Mouse (Mus musculus) MEL (cell line): ENCODE measurements around the gene D030056L22Rik. TPM values are rescaled to one million over a fixed set of nuclear protein-coding genes. Genes with fewer than 3 reads are reported as not detected.

Experiments
- DNase-seq: peaks from one replicate; pipeline ENCODE4 v3.0.0; 2011; ENCODE audit warnings: low read depth, low spot score
- H3K27ac ChIP-seq: 2 replicates; pipeline ENCODE4 v1.5.1; 2012; ENCODE audit warnings: low read depth, mild to moderate bottlenecking, control low read depth, low read length, moderate library complexity; ENCODE audit not compliant: control insufficient read depth
- H3K27me3 ChIP-seq, 2 experiments: fragments of 150-350 bp in 1 of 2; sonication (generic) in 1 of 2; 2 replicates each; pipeline ENCODE4 v1.6.1; 2012; ENCODE audit warnings: low read length in 2 of 2, mild to moderate bottlenecking in 2 of 2, improper control_type of control experiment in 1 of 2, moderate library complexity in 1 of 2; ENCODE audit not compliant: insufficient read depth in 2 of 2, control insufficient read depth in 1 of 2
- H3K36me3 ChIP-seq, 2 experiments: 2 replicates each; pipeline ENCODE4 v1.6.1; 2012 to 2014; ENCODE audit warnings: low read length in 2 of 2, improper control_type of control experiment in 1 of 2, inconsistent platforms in 1 of 2, mild to moderate bottlenecking in 1 of 2; ENCODE audit not compliant: insufficient read depth in 2 of 2, control insufficient read depth in 1 of 2
- H3K4me1 ChIP-seq, 2 experiments: fragments of 150-350 bp in 1 of 2; sonication (generic) in 1 of 2; 2 replicates each; pipeline ENCODE4 v1.6.1; 2012; ENCODE audit warnings: low read length in 2 of 2, improper control_type of control experiment in 1 of 2, mild to moderate bottlenecking in 1 of 2; ENCODE audit not compliant: insufficient read depth in 2 of 2, control insufficient read depth in 1 of 2
- H3K4me3 ChIP-seq, 2 experiments: fragments of 150-350 bp in 1 of 2; sonication (generic) in 1 of 2; 2 replicates each; pipeline ENCODE4 v1.5.1; 2012; ENCODE audit warnings: low read depth in 2 of 2, low read length in 2 of 2, mild to moderate bottlenecking in 2 of 2, moderate library complexity in 2 of 2, control low read depth in 1 of 2, improper control_type of control experiment in 1 of 2; ENCODE audit not compliant: control insufficient read depth in 1 of 2, insufficient read depth in 1 of 2
- H3K79me2 ChIP-seq: 2 replicates; pipeline ENCODE4 v1.6.1; 2012; ENCODE audit warnings: mild to moderate bottlenecking, low read length, moderate library complexity; ENCODE audit not compliant: control insufficient read depth, poor library complexity, insufficient read depth
- H3K9ac ChIP-seq: 2 replicates; pipeline ENCODE4 v1.6.1; 2012; ENCODE audit warnings: low read depth, mild to moderate bottlenecking, control low read depth, low read length, moderate library complexity; ENCODE audit not compliant: control insufficient read depth, poor library complexity, severe bottlenecking
- H3K9me3 ChIP-seq: fragments of 150-350 bp; sonication (generic); replicated peaks from 2 replicates; pipeline ENCODE4 v1.6.1; 2012; ENCODE audit warnings: mild to moderate bottlenecking, low read length, improper control_type of control experiment, moderate library complexity; ENCODE audit not compliant: insufficient read depth
- BHLHE40 ChIP-seq: IDR thresholded peaks from 2 replicates; pipeline ENCODE4 v1.6.1; 2012; ENCODE audit warnings: low read depth, mild to moderate bottlenecking, inconsistent platforms, low read length, improper control_type of control experiment, borderline replicate concordance
- CHD1 ChIP-seq: IDR thresholded peaks from 2 replicates; pipeline ENCODE4 v1.6.1; 2012; ENCODE audit warnings: low read depth, mild to moderate bottlenecking, inconsistent platforms, low read length, improper control_type of control experiment
- CHD2 ChIP-seq: IDR thresholded peaks from 2 replicates; pipeline ENCODE4 v1.6.1; 2011; ENCODE audit warnings: low read length, improper control_type of control experiment
- CTCF ChIP-seq, 3 experiments: IDR thresholded peaks in 2 of 3; conservative IDR thresholded peaks in 1 of 3; 2 replicates each; pipeline ENCODE4 v1.5.1; 2011 to 2012; ENCODE audit warnings: low read length in 3 of 3, low read depth in 2 of 3, mild to moderate bottlenecking in 2 of 3, improper control_type of control experiment in 1 of 3, inconsistent platforms in 1 of 3, mixed read lengths in 1 of 3, moderate library complexity in 1 of 3; ENCODE audit not compliant: control insufficient read depth in 1 of 3, insufficient read depth in 1 of 3, poor library complexity in 1 of 3, severe bottlenecking in 1 of 3
- ELF1 ChIP-seq: IDR thresholded peaks from 2 replicates; pipeline ENCODE4 v1.6.1; 2014; ENCODE audit warnings: low read depth, mild to moderate bottlenecking, inconsistent platforms, low read length, improper control_type of control experiment, moderate library complexity
- EP300 ChIP-seq, 2 experiments: IDR thresholded peaks; 2 replicates each; pipeline ENCODE4 v1.6.1; 2011; ENCODE audit warnings: improper control_type of control experiment in 2 of 2, low read length in 2 of 2, low read depth in 1 of 2, mild to moderate bottlenecking in 1 of 2
- ETS1 ChIP-seq: IDR thresholded peaks from 2 replicates; pipeline ENCODE4 v1.6.1; 2012; ENCODE audit warnings: low read depth, mild to moderate bottlenecking, inconsistent platforms, low read length, improper control_type of control experiment, moderate library complexity
- GABPA ChIP-seq: IDR thresholded peaks from 2 replicates; pipeline ENCODE4 v1.6.1; 2012; ENCODE audit warnings: low read depth, mild to moderate bottlenecking, inconsistent platforms, low read length, improper control_type of control experiment, moderate library complexity
- GATA1 ChIP-seq: IDR thresholded peaks from 2 replicates; pipeline ENCODE4 v1.6.1; 2011; ENCODE audit warnings: low read depth, low read length, improper control_type of control experiment
- HCFC1 ChIP-seq: IDR thresholded peaks from 2 replicates; pipeline ENCODE4 v1.6.1; 2012; ENCODE audit warnings: low read depth, mild to moderate bottlenecking, inconsistent platforms, low read length, improper control_type of control experiment, moderate library complexity
- JUND ChIP-seq: IDR thresholded peaks from 2 replicates; pipeline ENCODE4 v1.6.1; 2011; ENCODE audit warnings: low read depth, mild to moderate bottlenecking, improper control_type of control experiment, low read length
- KAT2A ChIP-seq: conservative IDR thresholded peaks from 2 replicates; pipeline ENCODE4 v1.6.1; 2012; ENCODE audit warnings: low read depth, low read length, improper control_type of control experiment, inconsistent platforms
- MAFK ChIP-seq: IDR thresholded peaks from 2 replicates; pipeline ENCODE4 v1.6.1; 2011; ENCODE audit warnings: low read depth, mild to moderate bottlenecking, low read length, improper control_type of control experiment, borderline replicate concordance
- MAZ ChIP-seq: IDR thresholded peaks from 2 replicates; pipeline ENCODE4 v1.6.1; 2012; ENCODE audit warnings: low read depth, mild to moderate bottlenecking, inconsistent platforms, low read length, improper control_type of control experiment
- MEF2A ChIP-seq: IDR thresholded peaks from 2 replicates; pipeline ENCODE4 v1.6.1; 2014; ENCODE audit warnings: low read depth, mild to moderate bottlenecking, inconsistent platforms, low read length, improper control_type of control experiment; ENCODE audit not compliant: poor library complexity, insufficient replicate concordance, severe bottlenecking; ENCODE audit errors: extremely low read depth
- MXI1 ChIP-seq: IDR thresholded peaks from 2 replicates; pipeline ENCODE4 v1.6.1; 2011; ENCODE audit warnings: mild to moderate bottlenecking, low read depth, low read length, improper control_type of control experiment
- MYB ChIP-seq: IDR thresholded peaks from 2 replicates; pipeline ENCODE4 v1.6.1; 2011; ENCODE audit warnings: mild to moderate bottlenecking, low read depth, low read length, improper control_type of control experiment
- NELFE ChIP-seq: IDR thresholded peaks from 2 replicates; pipeline ENCODE4 v1.6.1; 2011; ENCODE audit warnings: low read depth, low read length, improper control_type of control experiment
- NRF1 ChIP-seq: IDR thresholded peaks from 2 replicates; pipeline ENCODE4 v1.6.1; 2014; ENCODE audit warnings: low read depth, mild to moderate bottlenecking, inconsistent platforms, low read length, improper control_type of control experiment, moderate library complexity; ENCODE audit not compliant: poor library complexity, insufficient read depth, severe bottlenecking
- POLR2A ChIP-seq, 2 experiments: IDR thresholded peaks; 2 replicates each; pipeline ENCODE4 v1.6.1; 2011 to 2012; ENCODE audit warnings: low read length in 2 of 2, mild to moderate bottlenecking in 2 of 2, control low read depth in 1 of 2, improper control_type of control experiment in 1 of 2, low read depth in 1 of 2, moderate library complexity in 1 of 2; ENCODE audit not compliant: control insufficient read depth in 1 of 2, insufficient read depth in 1 of 2, poor library complexity in 1 of 2
- POLR2AphosphoS2 ChIP-seq: IDR thresholded peaks from 2 replicates; pipeline ENCODE4 v1.6.1; 2011; ENCODE audit warnings: low read length, improper control_type of control experiment
- POLR2AphosphoS5 ChIP-seq: IDR thresholded peaks from 2 replicates; pipeline ENCODE4 v1.6.1; 2012; ENCODE audit warnings: low read depth, borderline replicate concordance, mild to moderate bottlenecking, inconsistent platforms, low read length, moderate library complexity, mixed read lengths
- RAD21 ChIP-seq: IDR thresholded peaks from 2 replicates; pipeline ENCODE4 v1.6.1; 2011; ENCODE audit warnings: mild to moderate bottlenecking, low read depth, low read length, improper control_type of control experiment
- RCOR1 ChIP-seq: IDR thresholded peaks from 2 replicates; pipeline ENCODE4 v1.6.1; 2012; ENCODE audit warnings: low read depth, mild to moderate bottlenecking, inconsistent platforms, low read length, improper control_type of control experiment
- SMC3 ChIP-seq: IDR thresholded peaks from 2 replicates; pipeline ENCODE4 v1.6.1; 2011; ENCODE audit warnings: low read depth, low read length, improper control_type of control experiment
- TAL1 ChIP-seq: IDR thresholded peaks from 2 replicates; pipeline ENCODE4 v1.6.1; 2012; ENCODE audit warnings: mild to moderate bottlenecking, inconsistent platforms, low read length, moderate library complexity, mixed read lengths
- TBP ChIP-seq: IDR thresholded peaks from 2 replicates; pipeline ENCODE4 v1.8.0; 2011; ENCODE audit warnings: low read depth, low read length, improper control_type of control experiment
- TCF12 ChIP-seq: IDR thresholded peaks from 2 replicates; pipeline ENCODE4 v1.6.1; 2014; ENCODE audit warnings: low read depth, mild to moderate bottlenecking, inconsistent platforms, low read length, improper control_type of control experiment, moderate library complexity
- UBTF ChIP-seq: IDR thresholded peaks from 2 replicates; pipeline ENCODE4 v1.6.1; 2012; ENCODE audit warnings: low read depth, mild to moderate bottlenecking, inconsistent platforms, low read length, improper control_type of control experiment, moderate library complexity, borderline replicate concordance; ENCODE audit not compliant: insufficient read depth
- USF1 ChIP-seq: IDR thresholded peaks from 2 replicates; pipeline ENCODE4 v1.6.1; 2014; ENCODE audit warnings: low read depth, mild to moderate bottlenecking, inconsistent platforms, low read length, improper control_type of control experiment, moderate library complexity
- ZKSCAN1 ChIP-seq: IDR thresholded peaks from 2 replicates; pipeline ENCODE4 v1.6.1; 2012; ENCODE audit warnings: low read depth, mild to moderate bottlenecking, inconsistent platforms, low read length, improper control_type of control experiment, moderate library complexity
- ZMIZ1 ChIP-seq: IDR thresholded peaks from 2 replicates; pipeline ENCODE4 v1.6.1; 2012; ENCODE audit warnings: low read depth, mild to moderate bottlenecking, inconsistent platforms, low read length, improper control_type of control experiment, moderate library complexity
- ZNF384 ChIP-seq: IDR thresholded peaks from 2 replicates; pipeline ENCODE4 v1.6.1; 2012; ENCODE audit warnings: low read depth, mild to moderate bottlenecking, inconsistent platforms, low read length, improper control_type of control experiment
- polyA plus RNA-seq, 2 experiments: library from polyadenylated mRNA; stranded (reverse) in 1 of 2; unstranded in 1 of 2; fragments of >175 nt in 1 of 2; fragments of >200 nt in 1 of 2; gene quantifications; 2 replicates each; pipeline versions ENCODE4 v1.2.1 to v1.2.4; 2012; ENCODE audit warnings: low replicate concordance in 2 of 2, low read depth in 1 of 2; ENCODE audit not compliant: insufficient read length in 2 of 2, insufficient read depth in 1 of 2, missing spikeins in 1 of 2
- total RNA-seq: library from RNA; depleted of rRNA; stranded (reverse); fragments of 300-350 nt; gene quantifications from 2 replicates; pipeline ENCODE4 v1.2.3, GENCODE M21; 2012

D030056L22Rik gene
- total and polyA plus RNA-seq, 3 experiments: 27.0 to 29.0 TPM; not detected in 1

GRCm38 (mm10) chr19:18670608-18671007 is 42.4 kb upstream of the D030056L22Rik start, which contains the start of gene Carnmt1:
Gene Carnmt1, plus strand, starts transcription at chr19:18670764.
- DNase-seq: peak; percentile 97
- peaks cover 8 to 23% of the 10 kb centered on the region in 2 experiments for H3K4me1 ChIP-seq
- H3K79me2 ChIP-seq: peaks cover 38% of the 10 kb centered on the region
- no peaks in the 10 kb centered on the region for H3K9me3 ChIP-seq
- H3K27ac ChIP-seq: peak within 1 kb of the TSS; percentile 34
- no peak for TF ChIP-seq ZNF384
- TF ChIP-seq ZMIZ1: no peak
- TF ChIP-seq TCF12: 0 out of 2 replicates have a peak, but pooled peaks have one; percentile 23
- no peak for TF ChIP-seq TAL1
- TF ChIP-seq POLR2AphosphoS5: no peak
- no peak for TF ChIP-seq MAFK
- no peak for TF ChIP-seq CHD2
- peak; percentile 35 to 76; a peak in 3 of 4 replicates for TF ChIP-seq POLR2A (IDR thresholded peaks at IDR 0.05; ENCODE audit: control insufficient read depth in 1 of 2, insufficient read depth in 1 of 2, low read depth in 1 of 2, low read length in 2 of 2, poor library complexity in 1 of 2)
- TF ChIP-seq MEF2A: no peak
- TF ChIP-seq GATA1: no peak
- no peak for TF ChIP-seq ETS1
- 0 out of 2 replicates have a peak, but pooled peaks have one; percentile 13 for TF ChIP-seq MXI1
- no peak for TF ChIP-seq KAT2A
- TF ChIP-seq HCFC1: peak; percentile 68; the same call in 1 of the 2 replicates
- no peak for TF ChIP-seq BHLHE40
- TF ChIP-seq EP300 (IDR thresholded peaks at IDR 0.05; ENCODE audit: low read depth in 1 of 2, low read length in 2 of 2): no peak
- 0 out of 2 replicates have a peak, but pooled peaks have one; percentile 73 for TF ChIP-seq UBTF
- TF ChIP-seq GABPA: no peak
- TF ChIP-seq MAZ: no peak; the same call in 1 of the 2 replicates
- no peak; the same call in 1 of the 2 replicates for TF ChIP-seq NELFE
- TF ChIP-seq RAD21: no peak
- peak; percentile 84 for TF ChIP-seq NRF1
- no peak for TF ChIP-seq CHD1
- TF ChIP-seq POLR2AphosphoS2: no peak
- TF ChIP-seq CTCF (IDR thresholded peaks at IDR 0.05 in 2 of 3, conservative IDR thresholded peaks at IDR 0.05 in 1 of 3; ENCODE audit: control insufficient read depth in 1 of 3, insufficient read depth in 1 of 3, low read depth in 2 of 3, low read length in 3 of 3, poor library complexity in 1 of 3, severe bottlenecking in 1 of 3): 0 out of 6 replicates have a peak, but pooled peaks of 1 of the 3 experiments have one; percentile 6
- peak; percentile 70 for TF ChIP-seq ELF1
- no peak for TF ChIP-seq MYB
- no peak for TF ChIP-seq RCOR1
- TF ChIP-seq SMC3: no peak
- no peak for TF ChIP-seq ZKSCAN1
- no peak for TF ChIP-seq JUND
- no peak for TF ChIP-seq USF1
- no peak for TF ChIP-seq TBP
- H3K4me3 ChIP-seq: peak within 1 kb of the TSS; percentile 99 to 100
- H3K36me3 ChIP-seq: peaks cover 2 to 15% of the 10 kb centered on the region in 2 experiments
- no peaks in the 10 kb centered on the region for H3K27me3 ChIP-seq
- peak within 1 kb of the TSS; percentile 98 for H3K9ac ChIP-seq
